Mouse (Mus musculus): ENCODE results near the gene Mfsd4b5.
"Not testable (repeated sequence)": the region's sequence is repeated elsewhere in the genome, so short reads cannot be mapped to it uniquely, and the experiment has no call there.

Gene Mfsd4b5

GRCm38 (mm10) chr10:39986466-39986865, at the start of gene Mfsd4b5:
Mfsd4b5 (minus strand) TSS chr10:39986646.
- in situ Hi-C loops (cut with MboI, MseI), result no loop called here

- in situ Hi-C loops (cut with MboI, MseI), result no loop called here
Measured at GRCm38 (mm10) chr10:40034956-40035355, 48.5 kb upstream of the Mfsd4b5 start.

- in situ Hi-C loops (cut with MboI, MseI), result no loop called here
Measured at GRCm38 (mm10) chr10:40032897-40033296, 46.5 kb upstream of the Mfsd4b5 start.

- in situ Hi-C loops (cut with MboI, MseI), result no loop called here
Measured at GRCm38 (mm10) chr10:40030716-40031115, 44.3 kb upstream of the Mfsd4b5 start.

- in situ Hi-C loops (cut with MboI, MseI), result no loop called here
Measured at GRCm38 (mm10) chr10:40029610-40030009, 43.2 kb upstream of the Mfsd4b5 start.

GRCm38 (mm10) chr10:40028091-40028490, 41.6 kb upstream of the Mfsd4b5 start:
- in situ Hi-C loops (cut with MboI, MseI), result no loop called here

- in situ Hi-C loops (cut with MboI, MseI), result no loop called here
Measured at GRCm38 (mm10) chr10:40026546-40026945, 40.1 kb upstream of the Mfsd4b5 start.

- in situ Hi-C loops (cut with MboI, MseI), result no loop called here
Measured at GRCm38 (mm10) chr10:40025560-40025959, 39.1 kb upstream of the Mfsd4b5 start.

- in situ Hi-C loops (cut with MboI, MseI), result loop anchor here (5.0 kb wide), 1 partner anchor 62 kb away; the partner anchor contains the start of gene Mfsd4b3
Measured at GRCm38 (mm10) chr10:40024554-40025428, 38.3 kb upstream of the Mfsd4b5 start, which contains the start of gene Mfsd4b1. Mfsd4b1 (minus strand) TSS chr10:40025268.

GRCm38 (mm10) chr10:40020401-40020800, 34.0 kb upstream of the Mfsd4b5 start:
- in situ Hi-C loops (cut with MboI, MseI), result loop anchor here (5.0 kb wide), 1 partner anchor 58 kb away; the partner anchor contains the start of gene Mfsd4b3

GRCm38 (mm10) chr10:40019492-40019891, 33.0 kb upstream of the Mfsd4b5 start:
- in situ Hi-C loops (cut with MboI, MseI), result no loop called here

- in situ Hi-C loops (cut with MboI, MseI), result no loop called here
Measured at GRCm38 (mm10) chr10:40018261-40018860, 31.9 kb upstream of the Mfsd4b5 start.

- in situ Hi-C loops (cut with MboI, MseI), result no loop called here
Measured at GRCm38 (mm10) chr10:40009591-40009990, 23.1 kb upstream of the Mfsd4b5 start.

GRCm38 (mm10) chr10:40008847-40009246, 22.4 kb upstream of the Mfsd4b5 start:
- in situ Hi-C loops (cut with MboI, MseI), result not testable (repeated sequence)

GRCm38 (mm10) chr10:40007953-40008352, 21.5 kb upstream of the Mfsd4b5 start:
- in situ Hi-C loops (cut with MboI, MseI), result no loop called here

- in situ Hi-C loops (cut with MboI, MseI), result no loop called here
Measured at GRCm38 (mm10) chr10:40006963-40007362, 20.5 kb upstream of the Mfsd4b5 start.

GRCm38 (mm10) chr10:40000746-40001145, 14.3 kb upstream of the Mfsd4b5 start:
- in situ Hi-C loops (cut with MboI, MseI), result no loop called here

GRCm38 (mm10) chr10:39991155-39991554, 4.7 kb upstream of the Mfsd4b5 start:
- in situ Hi-C loops (cut with MboI, MseI), result no loop called here

GRCm38 (mm10) chr10:39982604-39983003, 3.8 kb downstream of the Mfsd4b5 start:
- in situ Hi-C loops (cut with MboI, MseI), result no loop called here

GRCm38 (mm10) chr10:39978231-39978630, 8.2 kb downstream of the Mfsd4b5 start:
- in situ Hi-C loops (cut with MboI, MseI), result no loop called here

- in situ Hi-C loops (cut with MboI, MseI), result no loop called here
Measured at GRCm38 (mm10) chr10:39977346-39977745, 9.1 kb downstream of the Mfsd4b5 start.

- in situ Hi-C loops (cut with MboI, MseI), result no loop called here
Measured at GRCm38 (mm10) chr10:39975771-39976170, 10.7 kb downstream of the Mfsd4b5 start.

GRCm38 (mm10) chr10:39974982-39975381, 11.5 kb downstream of the Mfsd4b5 start:
- in situ Hi-C loops (cut with MboI, MseI), result no loop called here

Data from T-helper 2 cell (primary cell).